Mouse (Mus musculus) liver, postnatal 0 days (tissue): ENCODE measurements around the gene Wfdc21.

Source experiments
- CTCF ChIP-seq: sonication (generic); IDR thresholded peaks from 2 replicates; pipeline ENCODE4 v1.5.1; 2016; ENCODE audit warnings: antibody characterized with exemption, low read depth
- EP300 ChIP-seq: IDR thresholded peaks from 2 replicates; pipeline ENCODE4 v1.6.1; 2016; ENCODE audit warnings: antibody characterized with exemption, low read depth, mild to moderate bottlenecking

GRCm38 (mm10) chr11:83712671-83713070, 34.1 kb upstream of the Wfdc21 start:
- TF ChIP-seq CTCF: no peak
- no peak for TF ChIP-seq EP300
